Mouse (Mus musculus) forebrain, embryonic 15.5 days (tissue): ENCODE data around the gene Klhl21. TPM values are rescaled to one million over a fixed set of nuclear protein-coding genes. Genes with fewer than 3 reads are reported as not detected.

Experiments
- ATAC-seq: fragments of 200-750 bp; cut with Nextera tagmentation; replicated peaks from 2 replicates; pipeline ENCODE4 v1.8.0; 2017; ENCODE audit warnings: mild to moderate bottlenecking, moderate TSS enrichment, moderate library complexity
- H3K27ac ChIP-seq: fragments of 300-500 bp; sonication (generic); replicated peaks from 2 replicates; pipeline ENCODE4 v1.5.1; 2015; ENCODE audit warnings: mild to moderate bottlenecking, inconsistent platforms
- H3K27me3 ChIP-seq: fragments of 300-500 bp; sonication (generic); 2 replicates; pipeline ENCODE4 v1.6.1; 2015; ENCODE audit warnings: inconsistent platforms
- H3K36me3 ChIP-seq: fragments of 300-500 bp; sonication (generic); 2 replicates; pipeline ENCODE4 v1.6.1; 2015; ENCODE audit warnings: mild to moderate bottlenecking, inconsistent platforms
- H3K4me1 ChIP-seq: fragments of 300-500 bp; sonication (generic); 2 replicates; pipeline ENCODE4 v1.6.1; 2015; ENCODE audit warnings: inconsistent platforms
- H3K4me2 ChIP-seq: fragments of 300-500 bp; sonication (generic); replicated peaks from 2 replicates; pipeline ENCODE4 v1.6.1; 2015; ENCODE audit warnings: mild to moderate bottlenecking, inconsistent platforms
- H3K4me3 ChIP-seq: fragments of 300-500 bp; sonication (generic); 2 replicates; pipeline ENCODE4 v1.5.1; 2015; ENCODE audit warnings: mild to moderate bottlenecking, inconsistent platforms
- H3K9ac ChIP-seq: fragments of 300-500 bp; sonication (generic); replicated peaks from 2 replicates; pipeline ENCODE4 v1.6.1; 2015; ENCODE audit warnings: mild to moderate bottlenecking, inconsistent platforms
- H3K9me3 ChIP-seq: fragments of 300-500 bp; sonication (generic); 2 replicates; pipeline ENCODE4 v1.6.1; 2016; ENCODE audit warnings: inconsistent platforms
- WGBS: fragments of 180-500 bp; shearing (Covaris S2); methylation state at CpG from one replicate; pipeline ENCODE4 v1.1.7; 2015; ENCODE audit warnings: mixed read lengths; 5-methylcytosine and 5-hydroxymethylcytosine counted together
- polyA plus RNA-seq: library from polyadenylated mRNA; unstranded; fragments of >200 nt; fragmentation: Nextera tagmentation; extraction: Ambion mirVana; gene quantifications from 2 replicates; pipeline ENCODE4 v1.2.1, GENCODE M21; 2015

Gene Klhl21
- polyA plus RNA-seq, 1 experiment from 2014 or later: 3.0 TPM

DNA sequence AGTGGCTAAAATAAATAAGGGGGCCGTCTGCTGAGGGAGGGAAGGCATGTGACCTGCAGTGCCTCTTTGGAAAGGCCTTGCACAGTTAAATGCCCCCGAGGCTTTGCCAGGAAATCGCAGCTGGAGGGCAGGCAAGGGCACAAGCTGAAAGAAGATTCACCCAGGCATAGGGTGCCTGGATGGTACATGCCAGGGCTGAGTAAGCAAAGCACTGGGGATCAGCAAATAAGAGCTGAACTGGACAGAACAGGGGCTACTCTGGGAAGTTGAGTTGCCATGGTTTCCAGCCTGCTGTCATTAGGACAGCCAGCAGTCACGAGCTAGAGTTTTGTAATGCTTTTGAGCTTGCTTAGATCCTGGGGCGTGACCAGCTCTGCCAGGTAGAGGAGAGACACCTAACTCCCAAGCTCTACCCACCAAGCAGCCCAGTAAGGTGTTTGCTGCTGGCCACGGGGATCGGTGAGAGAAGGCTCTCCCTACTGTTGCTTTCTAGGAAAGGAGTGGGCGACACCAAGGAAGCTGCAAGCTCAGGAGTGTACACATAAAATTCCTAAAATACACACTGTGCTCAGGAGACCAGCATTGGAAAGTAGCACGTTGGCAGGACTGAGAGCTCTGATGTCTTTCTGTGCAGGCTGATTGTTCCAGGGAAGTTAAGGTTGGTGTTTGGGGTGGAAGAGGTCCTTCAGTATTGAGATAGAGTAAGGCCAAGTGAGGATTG is 53.9 kb downstream of the Klhl21 start:
- Histone ChIP-seq H3K9ac (no peak overlapping the region), H3K4me3 (no peak overlapping the region), H3K27me3 (no peaks in the 10 kb centered on the region), H3K4me1 (no peaks in the 10 kb centered on the region), H3K36me3 (peaks cover 31% of the 10 kb centered on the region), H3K9me3 (no peaks in the 10 kb centered on the region), H3K4me2 (no peak overlapping the region), H3K27ac (no peak overlapping the region)
- no peak for ATAC-seq
- WGBS: 75% methylated on average over 9 of the region's 9 CpGs

DNA sequence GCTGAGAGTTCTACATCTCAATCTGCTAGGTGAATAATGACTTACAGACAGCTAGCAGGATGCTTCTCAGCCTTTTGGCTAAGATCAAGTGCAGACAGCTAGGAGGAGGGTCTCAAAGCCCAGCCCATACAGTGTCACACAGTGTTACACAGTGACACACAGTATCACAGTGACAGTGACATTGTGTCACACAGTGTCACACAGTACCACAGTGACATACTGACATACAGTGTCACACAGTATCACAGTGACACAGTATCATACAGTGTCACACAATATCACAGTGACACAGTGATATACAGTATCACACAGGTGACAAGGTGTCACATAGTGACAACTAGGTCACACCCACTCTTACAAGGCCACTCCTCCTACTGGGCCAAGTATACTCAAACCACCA is 58.7 kb downstream of the Klhl21 start:
- no peak overlapping the region for H3K27ac ChIP-seq

More for the DNA sequence above, 58.7 kb downstream of the Klhl21 start:
- no peak for ATAC-seq
- Histone ChIP-seq H3K4me3 (no peak overlapping the region), H3K4me2 (no peak overlapping the region), H3K4me1 (peaks cover 1% of the 10 kb centered on the region; the same call in 1 of the 2 replicates), H3K27me3 (no peaks in the 10 kb centered on the region), H3K9me3 (no peaks in the 10 kb centered on the region), H3K9ac (no peak overlapping the region), H3K36me3 (no peaks in the 10 kb centered on the region)

Other genes starting within 250 kb of the Klhl21 start
- 130 and 141 TPM in 2 replicates for gene Camta1, start 146.9 kb upstream of the Klhl21 start, polyA plus RNA-seq
- 81.1 and 82.4 TPM in 2 replicates for gene Dnajc11, start 75.1 kb upstream of the Klhl21 start, polyA plus RNA-seq
- 41.4 and 41.6 TPM in 2 replicates for gene Thap3, start 19.8 kb upstream of the Klhl21 start, polyA plus RNA-seq
- 19.5 and 21.8 TPM in 2 replicates for gene Phf13, start 12.5 kb upstream of the Klhl21 start, polyA plus RNA-seq
- gene Zbtb48, start 18.9 kb downstream of the Klhl21 start, polyA plus RNA-seq: 18.0 and 21.5 TPM in 2 replicates
- gene Tas1r1, start 29.8 kb downstream of the Klhl21 start, polyA plus RNA-seq: 1.5 TPM in 2 replicates
- gene Nol9, start 30.5 kb downstream of the Klhl21 start, polyA plus RNA-seq: 26.4 and 27.9 TPM in 2 replicates
- gene Plekhg5, start 63.7 kb downstream of the Klhl21 start, polyA plus RNA-seq: 9.3 and 10.9 TPM in 2 replicates
- 0.53 and 1.0 TPM in 2 replicates for gene Tnfrsf25, start 107.1 kb downstream of the Klhl21 start, polyA plus RNA-seq
- 0.09 and 0.10 TPM in 2 replicates for gene Espn, start 143.6 kb downstream of the Klhl21 start, polyA plus RNA-seq
- not detected in 2 replicates for gene Hes2, start 150.1 kb downstream of the Klhl21 start, polyA plus RNA-seq
- gene Acot7, start 169.3 kb downstream of the Klhl21 start, polyA plus RNA-seq: 210 and 219 TPM in 2 replicates